In genomic region chr7:128460865-128461228, GRCm38 (mm10) we compare ENCODE assay signal across 8 mouse cellular contexts. TPM values are rescaled to one million over a fixed set of nuclear protein-coding genes. Genes with fewer than 3 reads are reported as not detected.
DNase-seq lines count a peak whose midpoint lies in the region; ATAC-seq and TF ChIP-seq lines count a peak whose summit lies in the region.

No protein-coding gene starts in this region.

- peak overlapping the region; percentile 90 for H3K27ac ChIP-seq in forebrain, embryonic 14.5 days (ENCODE audit: low read depth, low read length)
- peak overlapping the region; percentile 97 for H3K27ac ChIP-seq in liver, embryonic 12.5 days
- H3K27ac ChIP-seq in stomach, postnatal 0 days (replicated peaks), result peak overlapping the region; percentile 97

- peaks cover 18% of the 10 kb centered on the region; the same call in 1 of the 2 replicates for H3K4me1 ChIP-seq in forebrain, embryonic 14.5 days (ENCODE audit: control insufficient read depth, insufficient read depth, low read length)
- peaks cover 33% of the 10 kb centered on the region for H3K4me1 ChIP-seq in liver, embryonic 12.5 days
- H3K4me1 ChIP-seq in stomach, postnatal 0 days (replicated peaks; ENCODE audit: control insufficient read depth, insufficient read depth), result no peaks in the 10 kb centered on the region

- peak; percentile 19 for ATAC-seq in forebrain, embryonic 14.5 days
- ATAC-seq in liver, embryonic 12.5 days, result peak; percentile 3
- ATAC-seq in stomach, postnatal 0 days (ENCODE audit: low FRiP score, low TSS enrichment), result peak; percentile 11

- peak overlapping the region; percentile 82 for H3K4me2 ChIP-seq in forebrain, embryonic 14.5 days (ENCODE audit: low read length)
- peak overlapping the region; percentile 76 for H3K4me2 ChIP-seq in liver, embryonic 12.5 days
- H3K4me2 ChIP-seq in stomach, postnatal 0 days (replicated peaks; ENCODE audit: low read depth), result peak overlapping the region; percentile 95

- H3K4me3 ChIP-seq in forebrain, embryonic 14.5 days (ENCODE audit: low read depth, low read length), result peak overlapping the region; percentile 86
- peak overlapping the region; percentile 98 for H3K4me3 ChIP-seq in liver, embryonic 12.5 days
- H3K4me3 ChIP-seq in stomach, postnatal 0 days (ENCODE audit: low read depth, low read length), result peak overlapping the region; percentile 83

- no peaks in the 10 kb centered on the region for H3K36me3 ChIP-seq in forebrain, embryonic 14.5 days (ENCODE audit: control insufficient read depth, insufficient read depth, low read length)
- no peaks in the 10 kb centered on the region for H3K36me3 ChIP-seq in liver, embryonic 12.5 days
- H3K36me3 ChIP-seq in stomach, postnatal 0 days (ENCODE audit: control insufficient read depth, insufficient read depth, low read length), result no peaks in the 10 kb centered on the region

- no peak for TF ChIP-seq EP300 in stomach, postnatal 0 days (optimal IDR thresholded peaks at IDR 0.05)

- peak overlapping the region; percentile 87 for H3K9ac ChIP-seq in forebrain, embryonic 14.5 days (ENCODE audit: low read length)
- H3K9ac ChIP-seq in liver, embryonic 12.5 days, result peak overlapping the region; percentile 92
- peak overlapping the region; percentile 84 for H3K9ac ChIP-seq in stomach, postnatal 0 days (ENCODE audit: low read length)

- TF ChIP-seq CTCF in stomach, postnatal 0 days (IDR thresholded peaks at IDR 0.05; ENCODE audit: low read depth), result no peak

- DNase-seq in gastrocnemius, postnatal 4 days (ENCODE audit: low spot score in 2 of 2), result peak; percentile 37 to 46
- no peak for DNase-seq in gastrocnemius, postnatal 10 days
- DNase-seq in right cerebral cortex, postnatal 14 days, result peak; percentile 35
- no peak for DNase-seq in right cerebral cortex, adult 18-20 months
- DNase-seq in forebrain, embryonic 14.5 days (ENCODE audit: low spot score), result peak; percentile 43
- DNase-seq in stomach, postnatal 0 days (ENCODE audit: low spot score), result no peak
- no peak for DNase-seq in adrenal gland, adult 18-20 months (ENCODE audit: low spot score in 2 of 2)

- H3K9me3 ChIP-seq in forebrain, embryonic 14.5 days (replicated peaks; ENCODE audit: control insufficient read depth, low read length), result no peaks in the 10 kb centered on the region
- no peaks in the 10 kb centered on the region for H3K9me3 ChIP-seq in liver, embryonic 12.5 days (replicated peaks)
- H3K9me3 ChIP-seq in stomach, postnatal 0 days (ENCODE audit: control insufficient read depth, low read length), result no peaks in the 10 kb centered on the region

- no peaks in the 10 kb centered on the region for H3K27me3 ChIP-seq in forebrain, embryonic 14.5 days (replicated peaks; ENCODE audit: control insufficient read depth, insufficient read depth, low read length)
- H3K27me3 ChIP-seq in liver, embryonic 12.5 days (replicated peaks), result no peaks in the 10 kb centered on the region
- H3K27me3 ChIP-seq in stomach, postnatal 0 days (ENCODE audit: control insufficient read depth, insufficient read depth, low read length), result no peaks in the 10 kb centered on the region

- WGBS in forebrain, embryonic 14.5 days, result 0% methylated on average over 22 of the region's 23 CpGs
- WGBS in liver, embryonic 12.5 days (ENCODE audit: insufficient replicate concordance), result 0% methylated on average over 21 of the region's 23 CpGs
- WGBS in stomach, postnatal 0 days, result 0% methylated on average over 13 of the region's 23 CpGs

RNA-seq across cellular contexts. Expression of gene Tial1, which starts 0.7 kb away (rescaled TPM):
- total RNA-seq in gastrocnemius, postnatal 4 days (2021), result 10 to 100 TPM; 73.7 to 92.4 TPM
- total RNA-seq in gastrocnemius, postnatal 10 days (2021), result 10 to 100 TPM; 49.4 to 65.1 TPM
- polyA plus RNA-seq in forebrain, embryonic 14.5 days (2014; fragmentation: Nextera tagmentation; extraction: Ambion mirVana), result 30.6 and 34.6 TPM in 2 replicates
- 17.9 and 18.2 TPM in 2 replicates for polyA plus RNA-seq in liver, embryonic 12.5 days (2016; fragmentation: Nextera tagmentation; extraction: Ambion mirVana)
- polyA plus RNA-seq in stomach, postnatal 0 days (2015; fragmentation: Nextera tagmentation; extraction: Ambion mirVana), result 12.5 and 13.1 TPM in 2 replicates
- 10 to 100 TPM; 67.1 to 99.5 TPM for total RNA-seq in adrenal gland, adult 18-20 months (2021)

RNA-seq across cellular contexts. Expression of gene Rgs10, which starts 42.3 kb away (rescaled TPM):
- total RNA-seq in gastrocnemius, postnatal 4 days (2021), result 10 to 100 TPM; 14.5 to 18.2 TPM
- 10 to 100 TPM in 1 of 2 experiments, 1 to 10 TPM in 1; 9.8 to 10.3 TPM for total RNA-seq in gastrocnemius, postnatal 10 days (2021)
- 21.8 and 22.5 TPM in 2 replicates for polyA plus RNA-seq in forebrain, embryonic 14.5 days (2014; fragmentation: Nextera tagmentation; extraction: Ambion mirVana)
- polyA plus RNA-seq in liver, embryonic 12.5 days (2016; fragmentation: Nextera tagmentation; extraction: Ambion mirVana), result 57.7 and 58.1 TPM in 2 replicates
- 24.5 and 28.9 TPM in 2 replicates for polyA plus RNA-seq in stomach, postnatal 0 days (2015; fragmentation: Nextera tagmentation; extraction: Ambion mirVana)
- total RNA-seq in adrenal gland, adult 18-20 months (2021), result 10 to 100 TPM; 13.8 to 19.8 TPM

Comparison
In these comparisons a context has a peak if more than half of its experiments do, and no peak if none do; other contexts are left out.
1. DNase-seq: peak in gastrocnemius, postnatal 4 days (2 of 2), right cerebral cortex, postnatal 14 days (single experiment) and forebrain, embryonic 14.5 days (single experiment); none in gastrocnemius, postnatal 10 days (single experiment), right cerebral cortex, adult 18-20 months (single experiment), stomach, postnatal 0 days (single experiment) and adrenal gland, adult 18-20 months (0 of 2).
2. Peak in every context shown above with its lines, with median percentiles within 50 percentile points of each other: ATAC-seq, H3K27ac ChIP-seq, H3K4me2 ChIP-seq, H3K4me3 ChIP-seq and H3K9ac ChIP-seq.